Mouse (Mus musculus): ENCODE results near the gene Slc25a45.

DNA sequence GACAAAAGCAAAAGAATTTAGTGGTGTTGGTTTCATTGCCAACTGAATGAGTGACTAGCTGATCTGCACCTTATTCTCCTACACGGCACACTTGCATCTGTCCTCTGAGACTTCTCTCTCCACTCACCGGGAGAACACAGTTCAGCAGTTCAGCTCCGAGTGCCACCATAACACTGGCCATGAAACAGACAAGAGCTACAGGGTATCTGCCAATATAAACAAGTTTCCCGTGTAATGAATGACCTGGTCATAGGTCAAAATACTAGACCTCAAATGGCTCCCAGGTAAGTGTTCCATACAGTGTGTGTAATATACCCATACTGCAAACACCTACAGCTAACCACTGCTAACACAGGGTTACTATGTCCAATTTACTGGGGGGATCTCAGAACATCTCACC, 11.6 kb downstream of the Slc25a45 start:
- TF ChIP-seq POLR2A (IDR thresholded peaks at IDR 0.05; ENCODE audit: low read depth, low read length), result no peak
- TF ChIP-seq CTCF (IDR thresholded peaks at IDR 0.05; ENCODE audit: extremely low read depth, insufficient read length, insufficient replicate concordance, low read depth, low read length), result no peak
